Comparison of ENCODE assay signal across 21 mouse cellular contexts in genomic region chr10:107300587-107301248, GRCm38 (mm10). TPM values are rescaled to one million over a fixed set of nuclear protein-coding genes. Genes with fewer than 3 reads are reported as not detected.
DNase-seq lines count a peak whose midpoint lies in the region; ATAC-seq lines count a peak whose summit lies in the region.
"Had no signal": no experiment of that assay in that cellular context is flagged by ENCODE, and none has a peak within 500 bp of the region (broad histone marks: within the 10 kb centered on the region; RNA-seq: fewer than 3 reads in every experiment).

No protein-coding gene starts in this region.

- H3K9me3 ChIP-seq in liver, embryonic 15.5 days (replicated peaks): no peaks in the 10 kb centered on the region
- H3K9me3 ChIP-seq in lung, embryonic 16.5 days (ENCODE audit: control insufficient read depth, low read length): no peaks in the 10 kb centered on the region
- H3K9me3 ChIP-seq in intestine, embryonic 16.5 days (ENCODE audit: control insufficient read depth, low read length): no peaks in the 10 kb centered on the region
- H3K9me3 ChIP-seq: embryonic facial prominence, embryonic 13.5 days; forebrain, embryonic 12.5 days; heart, embryonic 15.5 days had no signal

- H3K4me2 ChIP-seq in liver, embryonic 15.5 days: no peak overlapping the region
- H3K4me2 ChIP-seq in lung, embryonic 16.5 days (ENCODE audit: low read depth, low read length): no peak overlapping the region
- no peak overlapping the region for H3K4me2 ChIP-seq in intestine, embryonic 16.5 days (ENCODE audit: low read depth, low read length)
- H3K4me2 ChIP-seq: embryonic facial prominence, embryonic 13.5 days; forebrain, embryonic 12.5 days; heart, embryonic 11.5 days; heart, embryonic 15.5 days had no signal

- no peak overlapping the region for H3K27ac ChIP-seq in liver, embryonic 15.5 days (replicated peaks)
- H3K27ac ChIP-seq in lung, embryonic 16.5 days (ENCODE audit: low read length): 0 out of 2 replicates have a peak overlapping the region, but pooled peaks have one; percentile 7
- no peak overlapping the region; the same call in 1 of the 2 replicates for H3K27ac ChIP-seq in intestine, embryonic 16.5 days (ENCODE audit: low read length)
- H3K27ac ChIP-seq: embryonic facial prominence, embryonic 13.5 days; forebrain, embryonic 12.5 days; heart, adult 2 months; heart, embryonic 15.5 days had no signal

- no peak overlapping the region for H3K4me3 ChIP-seq in liver, embryonic 15.5 days (replicated peaks)
- H3K4me3 ChIP-seq in lung, embryonic 16.5 days (ENCODE audit: low read length): no peak overlapping the region
- no peak overlapping the region for H3K4me3 ChIP-seq in intestine, embryonic 16.5 days (ENCODE audit: low read length)
- H3K4me3 ChIP-seq: embryonic facial prominence, embryonic 13.5 days; forebrain, embryonic 12.5 days; heart, adult 2 months; heart, embryonic 15.5 days had no signal

- no peak overlapping the region for H3K9ac ChIP-seq in liver, embryonic 15.5 days
- H3K9ac ChIP-seq in lung, embryonic 16.5 days (ENCODE audit: low read length): no peak overlapping the region
- no peak overlapping the region for H3K9ac ChIP-seq in intestine, embryonic 16.5 days (ENCODE audit: low read depth, low read length)
- H3K9ac ChIP-seq: embryonic facial prominence, embryonic 13.5 days; forebrain, embryonic 12.5 days; forebrain, postnatal 0 days; heart, embryonic 15.5 days had no signal

- no peaks in the 10 kb centered on the region for H3K4me1 ChIP-seq in liver, embryonic 15.5 days (replicated peaks)
- no peaks in the 10 kb centered on the region for H3K4me1 ChIP-seq in lung, embryonic 16.5 days (replicated peaks; ENCODE audit: control insufficient read depth, insufficient read depth, low read length)
- peaks cover 3% of the 10 kb centered on the region; the same call in 1 of the 2 replicates for H3K4me1 ChIP-seq in intestine, embryonic 16.5 days (ENCODE audit: control insufficient read depth, insufficient read depth, low read length)
- H3K4me1 ChIP-seq: embryonic facial prominence, embryonic 13.5 days; forebrain, embryonic 12.5 days; heart, embryonic 15.5 days had no signal

- intact Hi-C loops in left cerebral cortex, postnatal 25 days (cut with DNase I): no loop called here

- H3K36me3 ChIP-seq in liver, embryonic 15.5 days (replicated peaks): no peaks in the 10 kb centered on the region
- H3K36me3 ChIP-seq in lung, embryonic 16.5 days (ENCODE audit: control insufficient read depth, insufficient read depth, low read length): no peaks in the 10 kb centered on the region
- no peaks in the 10 kb centered on the region for H3K36me3 ChIP-seq in intestine, embryonic 16.5 days (ENCODE audit: control insufficient read depth, insufficient read depth, low read length)
- H3K36me3 ChIP-seq: embryonic facial prominence, embryonic 13.5 days; forebrain, embryonic 12.5 days; heart, embryonic 15.5 days had no signal

- DNase-seq in liver: no peak
- DNase-seq in lung, adult 18-20 months: no peak
- no peak for DNase-seq in right cerebral cortex, postnatal 25 days
- DNase-seq in left cerebral cortex, postnatal 25 days (ENCODE audit: low spot score in 2 of 2): no peak
- DNase-seq: adrenal gland, adult 2 months; adrenal gland, postnatal 25 days; cerebellum, adult 18-20 months; cerebellum, adult 9-11 months; cerebellum, postnatal 36 days; forebrain, postnatal 0 days; gastrocnemius, postnatal 14 days; heart, adult 2 months; heart, postnatal 14 days had no signal

- WGBS in liver, embryonic 15.5 days (ENCODE audit: insufficient replicate concordance): 55% methylated on average over 2 of the region's 2 CpGs
- WGBS in lung, embryonic 16.5 days: 59% methylated on average over 2 of the region's 2 CpGs
- 73% methylated on average over 2 of the region's 2 CpGs for WGBS in intestine, embryonic 16.5 days

- peak; percentile 44; the same call in 1 of the 2 replicates for ATAC-seq in liver, embryonic 15.5 days (ENCODE audit: insufficient read depth)
- ATAC-seq in lung, embryonic 16.5 days (ENCODE audit: low read depth): peak; percentile 71; the same call in 1 of the 2 replicates
- ATAC-seq in intestine, embryonic 16.5 days: peak; percentile 96
- ATAC-seq: forebrain, postnatal 0 days had no signal

- H3K27me3 ChIP-seq in liver, embryonic 15.5 days: no peaks in the 10 kb centered on the region
- H3K27me3 ChIP-seq in lung, embryonic 16.5 days (ENCODE audit: control insufficient read depth, insufficient read depth, low read depth, low read length): no peaks in the 10 kb centered on the region
- H3K27me3 ChIP-seq in intestine, embryonic 16.5 days (replicated peaks; ENCODE audit: control insufficient read depth, insufficient read depth, low read length): no peaks in the 10 kb centered on the region
- H3K27me3 ChIP-seq: embryonic facial prominence, embryonic 13.5 days; forebrain, embryonic 12.5 days; heart, embryonic 15.5 days had no signal

RNA-seq across cellular contexts. Expression of gene Lin7a, which starts 29.2 kb away (rescaled TPM):
- polyA plus RNA-seq in liver, embryonic 15.5 days (2015; fragmentation: Nextera tagmentation; extraction: Ambion mirVana): 1.3 and 1.4 TPM in 2 replicates
- polyA plus RNA-seq in lung, embryonic 16.5 days (2015; fragmentation: Nextera tagmentation; extraction: Ambion mirVana): 2.9 and 4.5 TPM in 2 replicates
- polyA plus RNA-seq in intestine, embryonic 16.5 days (2015; fragmentation: Nextera tagmentation; extraction: Ambion mirVana): 3.0 and 3.9 TPM in 2 replicates
- 10 to 100 TPM; 67.7 to 72.7 TPM for total RNA-seq in left cerebral cortex, postnatal 25 days (2021)
- total RNA-seq: hematopoietic stem cell, adult 5-6 weeks had no signal

Comparison
In these comparisons a context has a peak if more than half of its experiments do, and no peak if none do; other contexts are left out.
1. ATAC-seq: peak in every context shown above with its lines; median percentile 96 in intestine, embryonic 16.5 days; 71 in lung, embryonic 16.5 days; 44 in liver, embryonic 15.5 days.